Mouse (Mus musculus): Measurements from ENCODE around the gene Accs.

GRCm38 (mm10) chr2:93797162-93797795 lies 52.5 kb downstream of the Accs start:
- TF ChIP-seq CTCF (IDR thresholded peaks at IDR 0.05; ENCODE audit: low read depth, low read length), result no peak
- TF ChIP-seq POLR2A (IDR thresholded peaks at IDR 0.05; ENCODE audit: insufficient read depth, low read length), result no peak
- no peak for TF ChIP-seq EP300 (IDR thresholded peaks at IDR 0.05; ENCODE audit: insufficient read depth, low read depth, low read length)

All from ES-Bruce4 (cell line).